Mouse (Mus musculus): Measurements from ENCODE around the gene Arhgap11a.

Gene Arhgap11a

GRCm38 (mm10) chr2:113817681-113818606 lies 30.5 kb downstream of the Arhgap11a start:
- no peak for DNase-seq

- DNase-seq = peak; percentile 55
These were observed 40.8 kb downstream of the Arhgap11a start for GRCm38 (mm10) chr2:113807640-113808039.

- DNase-seq = no peak
These were observed 41.4 kb downstream of the Arhgap11a start for GRCm38 (mm10) chr2:113806851-113807577.

GRCm38 (mm10) chr2:113805765-113806164 lies 42.7 kb downstream of the Arhgap11a start:
- no peak for DNase-seq

GRCm38 (mm10) chr2:113803753-113804152 lies 44.7 kb downstream of the Arhgap11a start:
- no peak for DNase-seq

GRCm38 (mm10) chr2:113800846-113801245 lies 47.6 kb downstream of the Arhgap11a start:
- DNase-seq = no peak

- DNase-seq = no peak
These were observed 49.9 kb downstream of the Arhgap11a start for GRCm38 (mm10) chr2:113798605-113799004.

GRCm38 (mm10) chr2:113795186-113795585 lies 53.3 kb downstream of the Arhgap11a start:
- DNase-seq = no peak

GRCm38 (mm10) chr2:113793521-113793920 lies 54.9 kb downstream of the Arhgap11a start:
- no peak for DNase-seq

GRCm38 (mm10) chr2:113788821-113789387 lies 59.6 kb downstream of the Arhgap11a start:
- DNase-seq = no peak

- no peak for DNase-seq
These were observed 60.6 kb downstream of the Arhgap11a start for GRCm38 (mm10) chr2:113787882-113788281.

GRCm38 (mm10) chr2:113784851-113785250 lies 63.6 kb downstream of the Arhgap11a start:
- DNase-seq = no peak

- DNase-seq = no peak
These were observed 66.9 kb downstream of the Arhgap11a start for GRCm38 (mm10) chr2:113781521-113781920.

Data from liver (tissue).